Mouse (Mus musculus) B cell, adult 67 days (primary cell): Measurements from ENCODE around the gene Hook1. TPM values are rescaled to one million over a fixed set of nuclear protein-coding genes. Genes with fewer than 3 reads are reported as not detected.

Source experiments
- total RNA-seq, 2 experiments: library from RNA; stranded (reverse); gene quantifications; 4 replicates each; pipeline ENCODE4 v1.2.4; 2023

Gene Hook1
- 10 to 100 TPM; 24.1 to 27.2 TPM for total RNA-seq

DNA sequence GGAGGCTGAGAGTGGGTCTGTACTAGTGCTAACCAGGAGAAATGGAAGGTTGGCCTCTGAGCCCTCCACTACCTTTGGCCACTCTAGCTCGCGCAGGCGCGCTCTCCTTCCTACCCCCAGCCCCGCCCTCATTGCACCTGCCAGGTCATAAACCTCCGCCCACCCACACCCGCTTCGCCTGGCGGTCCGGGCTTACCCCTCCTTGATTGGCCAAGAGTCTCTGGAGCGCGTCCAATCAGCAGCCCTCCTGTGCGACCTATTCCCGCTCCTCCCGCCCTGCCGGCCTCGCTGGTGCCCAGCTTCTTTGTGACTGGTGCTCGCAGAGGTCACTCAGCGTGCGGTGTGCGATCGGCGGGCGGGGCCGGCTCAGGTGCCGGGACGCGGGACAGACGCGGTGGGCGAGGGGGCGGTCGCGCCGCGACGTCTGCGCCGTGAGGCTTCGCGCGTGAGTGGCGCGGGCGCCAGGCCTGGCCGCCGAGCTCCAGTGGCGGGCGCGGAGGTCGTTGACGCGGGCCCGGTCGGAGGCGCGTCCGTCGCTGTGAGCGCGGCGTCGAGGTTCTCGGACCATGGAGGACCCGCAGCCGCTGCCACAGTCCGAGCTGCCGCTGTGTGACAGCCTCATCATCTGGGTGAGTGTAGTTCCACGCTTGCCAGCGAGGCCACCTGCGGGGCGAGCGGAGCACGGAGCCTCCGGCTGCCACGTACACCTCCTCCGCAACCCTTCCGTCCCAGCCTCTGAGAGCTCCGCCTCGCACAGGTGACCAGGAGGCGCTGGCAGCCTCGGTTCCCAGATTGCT lies at the start of gene Hook1:
Gene Hook1 (plus strand): TSS at position 313 of the 797 bp plus-strand sequence.

Other genes with a start within 250 kb of the Hook1 start
- gene Cyp2j13, start 110.3 kb downstream of the Hook1 start, total RNA-seq: not detected
- gene Cyp2j12, start 173.9 kb downstream of the Hook1 start, total RNA-seq: not detected